Mouse (Mus musculus) B cell, adult 2 months (primary cell): Measurements from ENCODE around the gene Ntn3.

ENCODE experiments used
- DNase-seq, 2 experiments: peaks; one replicate each; pipeline ENCODE4 v3.0.0; 2022

The Ntn3 gene

DNA sequence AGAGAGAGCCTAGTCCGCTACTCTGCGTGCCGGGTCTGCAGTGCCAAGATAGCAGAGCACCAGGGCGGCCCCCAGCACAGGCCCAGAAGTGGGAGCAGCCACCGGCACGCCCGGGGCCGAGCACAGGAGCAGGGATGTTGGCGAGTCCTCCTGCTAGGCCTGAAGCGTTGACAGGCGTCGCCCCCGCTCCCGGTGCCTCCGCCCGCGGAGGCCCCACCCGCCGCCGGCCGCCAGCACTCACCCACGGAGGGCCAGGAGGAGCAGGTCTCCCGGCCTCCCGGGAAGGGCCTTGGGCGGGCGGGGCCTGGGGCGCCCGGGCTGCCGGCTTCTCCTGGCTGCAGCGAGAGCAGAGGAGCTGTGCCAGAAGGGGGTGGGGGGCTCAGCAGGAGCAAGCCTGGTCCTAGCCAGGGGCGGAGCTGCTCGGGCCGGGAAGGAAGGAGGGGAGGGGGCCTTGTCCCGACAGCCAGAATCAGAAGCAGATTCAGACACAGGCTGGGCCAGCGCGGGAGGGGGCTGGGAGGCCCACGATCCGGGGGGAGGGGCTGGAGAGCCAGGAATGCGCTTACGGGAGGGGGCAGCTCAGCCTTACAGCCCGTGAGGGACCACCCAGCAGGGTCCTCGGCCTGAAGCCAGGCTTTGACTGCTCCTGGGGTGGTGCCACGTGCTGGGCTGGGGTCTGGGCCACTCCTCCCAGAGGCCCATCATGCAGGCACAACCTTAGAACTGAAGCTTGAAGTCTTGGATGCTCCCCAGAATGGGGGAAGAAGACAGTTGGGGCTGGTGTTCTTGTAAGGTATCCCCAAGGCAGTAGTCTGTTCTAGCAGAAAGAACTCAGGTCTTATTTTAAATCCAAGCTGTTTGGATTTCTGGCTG lies at the start of gene Ntn3:
TSS of gene Ntn3 (minus strand) at position 489 of the 873 bp plus-strand sequence.
- peak in 1 of 2 experiments; percentile 27 for DNase-seq

DNA sequence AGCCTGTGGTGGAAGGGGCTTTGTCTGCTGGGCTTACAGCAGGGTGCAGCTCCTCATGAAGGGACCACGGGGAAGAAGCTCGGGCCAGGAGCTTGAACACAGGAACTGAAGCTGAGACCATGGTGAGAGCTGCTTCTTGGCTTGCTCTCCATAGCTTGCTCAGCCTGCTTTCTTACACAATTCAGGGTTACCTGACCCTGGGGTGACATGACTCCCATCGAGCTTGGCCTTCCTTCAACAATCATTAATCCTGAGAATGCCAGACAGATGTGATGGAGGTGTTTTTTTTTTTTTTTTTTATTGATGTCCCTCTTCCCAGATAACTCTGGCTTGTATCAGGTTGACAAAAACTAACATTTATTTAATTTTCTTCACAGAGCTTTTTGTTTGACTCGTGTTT lies 49.6 kb upstream of the Ntn3 start:
- DNase-seq: no peak

DNA sequence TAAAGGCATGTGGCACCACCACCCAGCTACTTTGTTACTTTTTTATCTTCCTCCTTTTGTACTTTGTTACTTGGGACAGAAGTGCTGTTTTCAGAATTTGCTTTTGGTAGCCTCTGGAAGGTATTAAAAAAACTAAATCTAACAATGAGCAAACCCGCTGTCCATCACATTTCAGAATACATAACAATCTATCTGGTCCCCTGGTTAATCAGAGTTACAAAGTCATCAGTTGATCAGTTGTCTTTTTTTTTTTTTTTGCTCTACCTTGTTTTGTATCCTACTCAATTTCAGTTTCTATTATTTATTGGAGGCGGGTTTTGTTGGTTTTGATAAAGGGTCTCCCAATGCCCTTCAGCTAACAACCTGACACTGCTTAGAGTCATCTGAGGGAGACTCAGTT lies 43.0 kb upstream of the Ntn3 start:
- no peak for DNase-seq

DNA sequence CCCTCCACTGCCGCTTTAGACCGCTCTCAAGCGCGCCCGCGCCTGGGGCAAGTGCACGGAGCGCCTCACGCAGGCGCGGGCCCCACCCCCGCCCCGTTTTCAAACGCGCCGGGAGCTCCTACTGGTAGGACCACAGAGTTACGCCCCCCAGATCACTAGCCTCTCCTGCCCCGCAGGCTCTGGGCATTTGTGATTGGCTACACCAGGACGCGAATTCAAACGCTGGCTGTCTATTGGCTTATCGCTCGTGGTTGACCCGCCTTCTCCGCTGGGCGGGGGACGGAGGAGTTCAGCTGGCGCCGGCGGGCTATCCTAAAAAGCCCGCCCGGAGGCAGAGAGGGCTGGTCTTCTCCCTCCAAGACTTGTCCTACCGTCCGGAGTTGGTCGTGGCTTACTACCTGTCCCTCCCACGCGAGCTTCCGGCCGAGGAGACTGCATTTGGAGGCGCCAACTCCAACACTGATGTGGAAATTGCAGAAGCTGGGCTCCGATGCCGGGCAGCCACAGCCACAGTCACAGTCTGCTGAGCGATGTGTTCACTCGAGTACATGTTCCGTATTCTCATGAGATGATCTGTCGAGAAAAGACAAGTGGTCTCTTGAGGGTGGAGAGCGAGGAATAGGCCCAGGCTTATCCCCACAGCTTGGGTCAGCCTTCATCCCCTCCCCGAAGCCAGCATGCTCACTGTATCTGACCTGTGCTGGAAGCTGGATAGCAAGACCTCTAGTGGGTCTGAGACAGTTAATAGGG lies 42.2 kb upstream of the Ntn3 start, which contains the start of gene Ccnf:
TSS of gene Ccnf (minus strand) at position 165 of the 750 bp plus-strand sequence.
- peak; percentile 92 to 93 for DNase-seq

DNA sequence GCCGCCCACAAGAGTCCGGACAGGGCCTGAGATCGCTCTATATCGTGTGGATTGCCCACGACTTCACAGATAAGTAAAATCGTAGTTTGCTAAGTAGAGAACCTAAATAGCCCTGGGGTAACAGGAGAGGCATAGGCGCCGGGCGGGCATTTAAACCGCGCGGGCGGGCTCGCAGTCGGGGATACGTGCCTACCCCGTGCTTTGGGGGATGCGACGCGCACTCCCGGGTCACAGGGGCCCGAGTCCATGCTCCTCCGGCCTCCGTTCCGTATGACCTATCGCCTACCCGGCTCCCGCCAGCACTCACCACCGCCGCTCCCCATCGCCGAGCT lies 41.6 kb upstream of the Ntn3 start:
- DNase-seq: no peak

DNA sequence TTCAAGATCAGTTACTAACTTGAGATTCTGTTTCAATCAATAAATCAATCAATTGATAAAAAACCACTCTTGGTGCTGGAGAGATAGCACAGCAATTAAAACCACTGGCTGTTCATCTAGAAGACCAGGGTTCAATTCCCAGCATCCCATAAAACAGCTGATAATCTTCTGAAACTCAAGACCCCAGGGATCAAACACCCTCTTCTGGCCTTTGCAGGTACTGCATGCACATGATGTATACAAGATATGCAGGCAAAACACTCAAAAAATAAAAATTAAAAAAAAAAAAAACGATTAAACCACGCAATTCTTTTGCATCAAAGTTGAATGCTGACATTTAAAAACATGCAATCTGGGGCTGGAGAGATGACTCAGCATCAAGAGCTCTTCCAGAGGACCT lies 39.3 kb upstream of the Ntn3 start:
- DNase-seq: peak; percentile 36 to 51

DNA sequence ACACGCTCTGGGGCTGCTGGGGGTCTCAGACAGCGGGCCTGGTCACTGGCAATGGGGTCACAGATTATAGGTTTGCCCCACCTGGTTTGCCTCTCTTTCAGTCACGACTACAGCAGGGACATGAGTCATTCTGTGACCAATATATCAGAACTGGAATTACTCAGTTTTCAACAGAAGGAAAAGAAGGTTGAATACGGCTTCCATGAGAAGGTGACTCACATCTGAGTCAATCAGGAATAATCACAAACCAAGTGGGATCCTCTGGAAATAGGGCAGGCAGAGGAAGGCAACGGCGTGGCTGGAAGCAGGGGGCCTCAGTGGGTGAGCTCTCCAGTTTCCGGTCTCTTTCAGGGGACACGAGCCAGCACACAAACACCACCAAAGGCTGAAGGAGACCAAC lies 34.7 kb upstream of the Ntn3 start:
- DNase-seq: no peak

DNA sequence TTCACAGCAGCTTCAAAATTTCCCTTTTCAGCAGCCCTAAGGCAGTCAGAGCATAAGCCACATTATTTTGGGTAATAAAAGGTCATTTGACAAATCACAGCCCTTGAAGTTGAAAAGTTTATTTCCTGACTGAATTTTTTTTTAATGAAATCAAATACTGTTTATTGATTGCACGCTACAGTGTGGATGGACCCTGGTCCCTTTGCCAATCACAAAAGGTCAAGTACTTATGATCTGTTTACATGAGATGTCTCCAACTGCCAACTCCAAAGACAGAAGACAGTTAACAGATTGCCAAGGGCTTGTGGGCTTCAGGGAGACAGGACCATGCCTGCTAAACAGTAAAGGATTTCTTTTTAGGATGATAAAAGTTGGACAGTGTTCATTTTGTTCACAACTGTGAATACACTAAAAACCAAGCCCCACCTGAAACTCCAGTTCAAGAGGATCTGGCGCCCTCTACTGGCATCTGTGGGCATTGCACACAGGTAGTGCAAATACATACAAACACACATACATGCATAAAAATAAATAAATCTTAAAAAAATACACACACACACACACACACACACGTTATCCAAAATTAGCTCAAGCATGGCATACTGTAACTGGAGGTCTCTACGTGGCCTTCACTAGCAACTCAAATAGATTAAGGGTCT lies 34.1 kb upstream of the Ntn3 start:
- peak; percentile 83 to 85 for DNase-seq

DNA sequence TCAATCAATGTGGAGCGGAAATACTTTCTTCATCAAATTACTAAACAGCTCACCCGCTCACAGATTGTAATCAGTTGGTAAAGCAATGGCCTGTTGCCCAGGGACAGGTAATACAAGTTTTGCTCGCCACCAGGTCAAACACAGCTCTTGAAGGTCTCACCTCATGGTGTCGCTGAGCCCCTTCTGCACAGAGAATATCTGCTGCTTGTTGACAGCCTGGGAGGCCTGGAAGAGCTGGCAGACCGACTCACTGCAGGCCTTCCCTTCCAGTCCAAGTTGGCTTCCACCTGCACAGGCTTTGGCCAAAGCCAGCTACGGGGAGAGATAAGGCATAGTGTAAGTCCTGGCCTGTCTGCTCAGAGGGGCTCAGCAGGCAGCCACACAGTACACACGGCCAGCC lies 27.6 kb upstream of the Ntn3 start:
- no peak for DNase-seq

DNA sequence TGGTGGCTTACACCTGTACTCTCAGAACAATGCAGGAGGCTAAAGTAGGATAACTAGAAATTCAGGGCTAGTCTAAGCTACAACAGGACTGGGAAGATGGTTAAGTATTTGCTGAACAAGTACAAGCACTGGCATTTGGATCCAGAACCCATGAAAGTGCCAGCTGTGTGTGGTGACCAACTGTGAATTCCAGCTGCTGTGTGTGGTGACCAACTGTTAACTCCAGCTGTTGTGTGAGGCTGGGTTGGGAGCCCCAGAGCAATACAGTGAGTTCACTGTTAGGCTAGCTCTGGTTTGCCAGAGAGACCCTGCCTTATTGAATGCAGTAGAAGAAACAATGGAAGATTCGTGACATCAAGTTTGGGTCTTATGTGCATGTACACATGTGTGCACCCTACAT lies 27.1 kb upstream of the Ntn3 start:
- DNase-seq: no peak

DNA sequence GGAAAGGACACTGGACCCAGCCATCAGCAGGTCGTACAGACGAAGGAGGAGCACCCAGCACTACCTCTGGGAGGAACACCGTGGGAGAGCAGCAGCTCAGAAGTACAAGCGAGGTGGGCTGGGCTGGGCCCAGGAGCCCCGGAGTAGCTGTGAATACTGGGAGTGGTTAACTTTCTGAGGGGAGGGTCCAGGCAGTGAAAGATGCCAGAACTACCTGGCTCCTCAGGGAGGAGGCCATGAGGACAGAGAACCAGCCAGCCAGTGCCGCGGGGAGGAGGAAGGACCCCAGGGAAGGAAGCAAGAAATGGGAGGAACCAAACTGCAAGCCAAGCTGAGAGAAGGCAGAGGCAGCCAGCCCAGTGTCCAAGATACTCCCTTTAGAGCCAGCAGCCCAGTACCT lies 18.6 kb upstream of the Ntn3 start:
- DNase-seq: no peak

DNA sequence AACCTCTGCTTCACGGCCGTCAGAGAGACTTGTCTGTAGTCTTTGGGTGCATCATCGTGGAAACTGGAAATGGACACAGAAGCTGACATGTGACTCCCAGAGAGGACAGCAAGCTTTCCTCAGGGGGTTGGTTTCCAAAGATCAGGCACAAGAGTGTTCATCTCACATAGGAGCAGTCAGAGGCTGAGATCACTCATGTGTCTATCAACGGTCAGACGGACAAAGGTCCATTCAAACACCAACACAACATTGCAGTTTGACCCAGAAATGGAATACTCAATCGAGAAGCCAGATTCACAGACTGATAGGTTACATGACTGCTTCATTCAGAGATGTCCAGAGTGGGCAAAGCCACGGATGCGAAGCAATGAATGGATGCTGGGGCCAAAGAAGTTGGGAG lies 17.4 kb upstream of the Ntn3 start:
- no peak for DNase-seq

DNA sequence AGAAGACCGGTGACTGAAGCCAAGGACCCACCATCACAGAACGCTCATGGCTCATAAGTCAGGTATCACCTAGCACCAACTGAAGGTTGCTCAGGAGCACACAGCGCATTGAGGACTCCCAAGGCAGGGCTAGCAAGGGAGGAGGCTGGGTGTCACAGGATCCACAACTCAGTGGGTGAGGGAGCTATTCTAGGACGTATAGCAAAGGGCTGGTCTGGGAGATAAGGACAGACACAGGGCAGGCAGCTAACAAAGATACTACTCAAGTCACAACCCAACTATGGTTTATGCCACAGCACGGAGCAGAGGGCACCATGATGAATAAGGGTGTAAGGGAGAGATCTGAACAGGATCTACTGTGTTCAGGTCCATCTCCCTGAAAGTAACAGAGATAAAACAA lies 16.5 kb upstream of the Ntn3 start:
- DNase-seq: no peak

DNA sequence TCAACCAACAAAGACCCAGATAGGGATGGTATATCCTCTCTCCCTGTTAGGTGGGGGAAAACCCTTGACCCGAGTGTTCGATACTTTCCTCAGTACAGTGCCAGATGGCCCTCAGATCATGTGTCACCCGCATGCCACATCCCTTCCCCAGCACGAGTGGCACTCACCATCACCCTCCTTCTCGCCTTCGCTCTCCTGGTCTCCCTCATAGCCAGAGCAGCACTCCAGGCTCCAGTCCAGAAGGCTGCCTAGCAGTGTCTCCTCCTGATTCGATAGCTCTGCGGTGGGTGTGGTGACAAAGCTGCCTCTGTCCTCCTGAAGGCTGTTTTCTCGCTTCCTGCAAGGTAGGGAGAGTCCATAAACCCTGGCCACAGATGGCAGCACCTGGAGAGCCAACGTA lies 15.4 kb upstream of the Ntn3 start:
- no peak for DNase-seq

DNA sequence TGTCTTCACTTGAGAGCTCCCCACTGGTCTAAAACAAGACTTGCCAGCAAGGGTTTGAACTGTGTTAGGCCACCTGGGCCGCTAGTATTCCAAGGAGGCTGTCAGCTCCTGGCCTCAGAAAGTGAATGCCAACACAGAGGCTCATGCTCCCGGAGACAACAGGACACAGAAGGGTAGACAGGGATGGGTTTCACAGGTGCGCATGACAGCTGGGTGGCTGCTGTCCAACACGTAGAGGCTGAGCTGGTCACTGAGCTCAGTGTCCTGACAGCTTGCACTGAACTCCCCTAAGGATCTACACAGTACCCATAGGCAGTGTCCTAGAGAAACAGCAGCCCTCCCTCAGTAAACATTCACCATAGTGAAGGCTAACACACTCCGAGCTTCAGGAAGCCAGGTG lies 14.2 kb upstream of the Ntn3 start:
- no peak for DNase-seq

DNA sequence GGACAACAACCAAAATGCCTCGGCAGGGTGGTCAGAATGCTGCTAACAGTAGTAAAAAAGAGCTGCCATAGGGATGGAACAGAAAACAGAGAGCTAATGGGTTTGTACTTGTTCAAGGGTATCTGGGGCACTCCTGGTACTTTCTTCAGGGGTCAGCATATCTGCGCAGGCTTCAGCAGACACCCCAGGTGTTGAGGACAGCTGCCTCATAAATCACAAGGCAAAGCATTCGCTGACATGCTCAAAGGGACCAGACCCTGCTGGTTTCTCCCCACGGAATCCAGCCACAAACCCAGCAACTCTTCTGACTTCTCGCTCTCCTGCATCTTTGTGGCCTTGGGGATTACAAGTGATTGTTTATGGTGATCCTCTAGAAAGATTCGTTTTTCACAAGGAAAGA lies 13.3 kb upstream of the Ntn3 start:
- no peak for DNase-seq

DNA sequence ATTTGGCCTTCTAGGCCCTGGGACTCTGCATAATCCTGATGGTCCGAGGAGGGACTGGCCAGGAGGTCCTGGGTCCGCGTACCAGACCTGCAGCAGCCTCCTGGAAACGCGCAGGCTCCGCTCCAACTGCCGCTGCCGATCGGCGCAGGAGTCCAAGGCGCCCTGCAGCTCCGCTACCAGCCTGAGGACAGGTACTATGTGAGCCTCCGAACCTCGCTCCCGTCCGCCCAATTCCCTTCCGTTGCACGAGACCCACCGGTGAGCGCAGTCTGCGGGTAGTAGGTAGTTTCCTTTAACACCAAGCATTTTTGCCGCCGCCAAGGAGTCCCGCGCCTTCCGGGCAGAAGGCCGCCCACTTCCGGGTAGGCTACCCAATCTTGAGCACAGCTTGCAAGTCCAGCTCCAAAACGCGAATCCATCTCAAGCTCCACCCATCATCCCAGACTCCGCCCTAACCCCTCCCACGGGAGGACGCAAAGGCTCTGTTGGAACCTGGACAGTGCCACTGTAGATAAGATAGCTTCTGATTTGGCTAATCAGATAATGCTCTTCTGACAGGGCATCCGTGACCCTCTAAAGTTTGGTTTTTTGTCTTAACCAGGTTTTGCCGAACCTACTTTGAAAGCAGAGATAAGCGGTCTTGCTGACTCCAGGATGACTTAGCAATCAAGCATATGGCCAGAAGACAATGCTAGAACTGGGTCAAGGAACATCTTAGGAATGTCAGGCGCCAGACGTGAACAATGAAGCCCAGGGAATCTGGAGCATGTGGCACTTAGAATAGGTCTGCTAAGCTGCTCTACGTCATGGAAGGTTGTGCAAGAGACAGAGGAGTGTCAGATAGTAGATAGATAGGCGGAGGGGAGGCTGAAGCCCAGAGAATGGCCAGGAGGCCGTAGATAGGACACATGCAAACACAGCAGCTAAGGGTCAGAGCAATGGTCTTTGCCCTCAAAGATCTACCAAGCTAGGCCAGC lies 11.4 kb upstream of the Ntn3 start, which contains the start of gene Tedc2:
TSS of gene Tedc2 (minus strand) at position 417 of the 977 bp plus-strand sequence.
- DNase-seq: peak; percentile 91 to 94

DNA sequence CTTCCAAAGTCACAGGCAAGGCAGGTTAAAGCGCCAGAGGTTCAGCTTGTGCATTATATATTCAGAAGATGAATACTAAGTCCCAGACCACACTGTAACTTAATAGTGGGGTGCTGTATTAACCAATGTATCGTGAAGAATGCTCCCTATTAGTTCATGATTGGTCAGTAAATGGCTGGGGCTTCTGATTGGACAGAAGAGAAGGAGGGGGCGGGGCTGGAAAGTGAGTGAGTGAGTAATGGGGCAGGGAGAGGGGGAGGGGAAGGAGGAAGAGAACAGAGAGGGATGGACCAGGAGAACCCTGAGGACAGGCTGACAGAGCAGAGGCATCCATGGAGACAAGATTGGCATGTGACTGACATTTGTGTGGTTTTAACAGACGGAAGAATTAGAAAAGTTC lies 7.5 kb upstream of the Ntn3 start:
- no peak for DNase-seq

DNA sequence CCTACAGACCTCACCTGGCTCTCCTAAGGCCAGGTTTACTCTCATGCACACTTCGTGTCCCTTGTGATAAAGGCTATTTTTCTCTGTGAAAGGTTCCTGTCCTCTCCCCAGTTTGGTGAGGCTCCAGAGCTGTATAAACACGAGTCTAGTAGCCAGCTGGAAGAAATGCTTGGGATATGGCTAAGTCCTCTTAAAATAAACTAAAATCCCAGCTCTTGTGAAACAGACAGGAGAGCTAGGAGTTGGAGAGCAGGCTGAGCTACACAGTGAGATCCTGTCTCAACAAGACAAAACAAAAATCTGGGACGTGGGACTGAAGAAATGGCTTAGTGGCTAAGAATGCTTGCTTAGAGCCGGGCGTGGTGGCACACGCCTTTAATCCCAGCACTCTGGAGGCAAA lies 3.9 kb upstream of the Ntn3 start:
- DNase-seq: no peak

DNA sequence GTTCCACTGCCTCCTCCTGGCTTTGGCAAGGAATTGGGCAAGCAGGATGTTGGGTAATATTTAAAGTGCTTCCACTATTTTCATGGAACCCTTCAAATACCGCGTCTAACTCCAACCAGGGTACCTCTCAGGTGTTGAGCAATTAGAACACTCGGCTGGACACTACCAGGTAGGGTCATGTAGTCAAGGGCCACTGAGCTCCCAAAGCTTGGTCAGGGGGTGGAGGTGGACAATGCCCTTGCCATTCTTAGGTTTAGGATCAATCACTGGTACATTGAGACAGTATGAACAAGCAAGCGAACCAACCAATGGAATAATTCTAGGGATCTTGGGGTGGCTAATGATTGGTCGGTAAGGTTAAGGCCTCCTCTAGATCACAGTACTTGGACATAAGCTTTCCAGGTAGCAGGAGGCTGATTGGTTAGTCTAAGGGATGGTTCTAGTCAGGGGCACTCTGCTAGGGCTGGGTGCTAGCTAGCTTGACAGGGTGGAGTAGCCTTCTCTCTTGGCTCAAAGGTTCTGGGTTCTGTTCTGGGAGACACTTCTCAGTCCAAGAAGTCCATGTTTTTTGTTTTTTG lies 3.2 kb upstream of the Ntn3 start:
- no peak for DNase-seq

DNA sequence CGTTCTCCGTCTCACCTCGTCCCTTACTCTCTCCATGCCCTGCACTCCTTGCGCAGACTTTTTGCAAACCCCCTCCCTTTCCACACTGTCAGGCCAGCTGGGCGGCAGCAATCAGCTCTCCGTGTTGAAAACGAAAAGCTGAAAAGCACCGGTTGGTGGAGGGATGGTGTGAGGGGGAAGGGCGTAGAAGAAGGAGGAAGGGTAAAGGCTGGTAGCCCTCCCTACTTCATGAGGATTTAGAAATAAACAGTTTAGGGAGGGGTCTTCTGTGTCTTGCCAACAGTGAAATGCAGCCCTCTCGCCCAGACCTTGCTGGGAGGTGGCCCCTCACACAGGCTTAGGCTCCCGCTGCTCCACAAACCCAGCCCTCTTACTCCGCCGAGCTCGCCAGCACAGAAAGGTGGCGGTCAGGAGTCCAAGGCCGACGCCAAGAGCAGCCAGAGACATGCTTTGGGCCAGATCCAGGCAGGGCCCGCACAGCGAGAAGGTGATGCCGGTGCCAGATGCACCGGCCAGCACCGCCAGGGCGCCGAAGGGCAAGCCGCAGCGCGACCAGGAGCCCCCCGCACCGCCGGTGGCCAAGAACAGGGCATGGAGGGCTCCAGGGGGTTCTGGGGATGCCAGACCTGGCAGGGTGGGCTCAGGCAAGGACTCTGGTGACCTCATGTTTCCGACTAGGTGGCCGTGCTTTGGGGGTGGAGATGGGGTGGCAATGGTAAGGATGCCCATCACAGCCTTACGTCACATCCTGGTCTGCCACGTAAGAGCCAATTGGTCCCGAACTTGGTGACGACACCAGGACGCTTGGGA lies 2.5 kb upstream of the Ntn3 start:
- DNase-seq: peak; percentile 34 to 36
